ENCODE assay signal across 18 mouse cellular contexts in the genomic region with DNA sequence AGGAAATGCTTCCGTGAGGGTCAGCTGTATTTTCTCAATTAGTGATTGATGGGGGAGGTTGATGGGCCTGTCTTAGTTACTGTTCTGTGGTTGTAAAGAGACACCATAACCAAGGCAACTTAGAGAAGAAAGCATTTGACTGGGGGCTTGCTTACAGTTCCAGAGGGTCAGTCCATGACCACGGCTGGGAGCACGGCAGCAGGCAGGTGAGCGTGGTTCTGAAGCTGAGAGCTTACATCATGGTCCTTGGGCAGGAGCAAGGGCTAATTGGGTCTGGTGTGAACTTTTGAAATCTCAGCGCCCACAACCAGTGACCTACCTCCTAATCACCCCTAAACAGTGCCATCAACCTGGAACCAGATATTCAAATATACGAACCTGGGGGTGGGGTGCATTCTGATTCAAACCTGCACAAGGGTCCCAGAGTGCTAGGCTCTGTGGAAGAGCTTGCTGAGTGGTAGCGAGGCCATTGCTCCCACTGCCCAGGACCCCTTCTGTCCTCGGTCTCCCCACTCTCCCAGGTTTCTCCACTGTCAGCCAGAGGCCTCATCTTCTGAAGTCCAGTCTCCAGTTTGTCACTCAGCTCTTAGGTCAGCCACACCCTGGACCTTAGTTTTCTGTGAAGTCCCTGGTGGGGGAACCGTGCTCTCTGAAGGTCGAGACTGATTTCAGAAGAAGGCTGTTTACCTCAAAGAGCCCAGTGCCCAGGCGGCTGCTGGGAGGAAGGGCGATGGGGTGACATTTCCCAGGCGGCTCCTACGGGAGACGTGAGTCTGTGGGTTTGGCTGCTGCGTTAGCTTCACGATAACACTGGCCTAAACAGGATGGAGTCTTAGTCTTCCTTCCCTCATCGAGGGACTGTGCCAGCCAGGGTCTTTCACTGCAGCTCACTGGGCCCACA. TPM values are rescaled to one million over a fixed set of nuclear protein-coding genes. Genes with fewer than 3 reads are reported as not detected.
DNase-seq lines count a peak whose midpoint lies in the region; ATAC-seq and TF ChIP-seq lines count a peak whose summit lies in the region.
"Had no signal": no experiment of that assay in that cellular context is flagged by ENCODE, and none has a peak within 500 bp of the region (broad histone marks: within the 10 kb centered on the region; RNA-seq: fewer than 3 reads in every experiment).

No protein-coding gene starts in this region.

- TF ChIP-seq CTCF in kidney, adult 2 months (conservative IDR thresholded peaks at IDR 0.05; ENCODE audit: insufficient read depth, insufficient read length, low read depth, low read length) = no peak
- TF ChIP-seq CTCF in testis, adult 2 months (IDR thresholded peaks at IDR 0.05; ENCODE audit: control insufficient read depth, insufficient read depth, insufficient replicate concordance, low read depth, low read length) = no peak
- TF ChIP-seq CTCF in liver, embryonic 14.5 days (IDR thresholded peaks at IDR 0.05; ENCODE audit: low read depth) = no peak

- no peak for DNase-seq in kidney, adult 2 months
- DNase-seq in kidney, postnatal 4 days = no peak
- DNase-seq in testis, postnatal 14 days (ENCODE audit: low spot score) = no peak
- no peak for DNase-seq in liver, embryonic 14.5 days (ENCODE audit: low read depth in 3 of 3, low spot score in 3 of 3)
- DNase-seq in hindbrain, embryonic 14.5 days (ENCODE audit: low spot score) = no peak
- no peak for DNase-seq in embryo, embryonic 10.5 days (ENCODE audit: low spot score)
- DNase-seq: adrenal gland, postnatal 14 days; cerebellum, adult 11-12 months; embryo, embryonic 11 days; layer of hippocampus, adult 9-11 months; retina, postnatal 1 day; thymus, postnatal 4 days had no signal

- peak overlapping the region; percentile 83 for H3K27ac ChIP-seq in kidney, adult 2 months (ENCODE audit: insufficient read depth, low read depth, low read length)
- H3K27ac ChIP-seq in testis, adult 2 months (ENCODE audit: control insufficient read depth, insufficient read depth, low read depth, low read length) = peak overlapping the region; percentile 36
- H3K27ac ChIP-seq in liver, embryonic 14.5 days = no peak overlapping the region
- H3K27ac ChIP-seq in hindbrain, embryonic 14.5 days = no peak overlapping the region
- H3K27ac ChIP-seq: midbrain, embryonic 15.5 days; neural tube, embryonic 13.5 days had no signal

- no peak overlapping the region for H3K9ac ChIP-seq in liver, embryonic 14.5 days (replicated peaks)
- H3K9ac ChIP-seq in hindbrain, embryonic 14.5 days = no peak overlapping the region
- H3K9ac ChIP-seq: midbrain, embryonic 15.5 days; neural tube, embryonic 13.5 days had no signal

- peaks cover 9% of the 10 kb centered on the region for H3K4me1 ChIP-seq in kidney, adult 2 months (ENCODE audit: control insufficient read depth, insufficient read depth, low read length)
- peaks cover 5% of the 10 kb centered on the region for H3K4me1 ChIP-seq in testis, adult 2 months (ENCODE audit: control insufficient read depth, insufficient read depth, low read length)
- peaks cover 0 to 24% of the 10 kb centered on the region in 2 experiments; a peak in 2 of 4 replicates for H3K4me1 ChIP-seq in liver, embryonic 14.5 days (replicated peaks; ENCODE audit: control insufficient read depth in 2 of 2, insufficient read depth in 2 of 2, low read length in 1 of 2)
- H3K4me1 ChIP-seq in hindbrain, embryonic 14.5 days (replicated peaks; ENCODE audit: control insufficient read depth, insufficient read depth, low read length) = no peaks in the 10 kb centered on the region

- TF ChIP-seq POLR2A in kidney, adult 2 months (IDR thresholded peaks at IDR 0.05; ENCODE audit: low read depth, low read length) = no peak
- no peak for TF ChIP-seq POLR2A in testis, adult 2 months (IDR thresholded peaks at IDR 0.05; ENCODE audit: control insufficient read depth, low read depth, low read length)

- H3K36me3 ChIP-seq in kidney, adult 2 months (ENCODE audit: control insufficient read depth, insufficient read depth, low read length) = no peaks in the 10 kb centered on the region
- no peaks in the 10 kb centered on the region for H3K36me3 ChIP-seq in testis, adult 2 months (ENCODE audit: control insufficient read depth, insufficient read depth, low read length)
- H3K36me3 ChIP-seq in liver, embryonic 14.5 days (replicated peaks; ENCODE audit: control insufficient read depth, insufficient read depth, low read depth) = no peaks in the 10 kb centered on the region
- no peaks in the 10 kb centered on the region for H3K36me3 ChIP-seq in hindbrain, embryonic 14.5 days (replicated peaks; ENCODE audit: control insufficient read depth, insufficient read depth)
- H3K36me3 ChIP-seq: midbrain, embryonic 15.5 days; neural tube, embryonic 13.5 days had no signal

- WGBS in kidney, adult 2 months = 76% methylated on average over 18 of the region's 18 CpGs
- WGBS in liver, embryonic 14.5 days (ENCODE audit: insufficient replicate concordance) = 21% methylated on average over 18 of the region's 18 CpGs
- 79% methylated on average over 18 of the region's 18 CpGs for WGBS in hindbrain, embryonic 14.5 days

- H3K27me3 ChIP-seq in kidney, adult 2 months (replicated peaks; ENCODE audit: control insufficient read depth, insufficient read depth, low read length) = no peaks in the 10 kb centered on the region
- no peaks in the 10 kb centered on the region for H3K27me3 ChIP-seq in testis, adult 2 months (ENCODE audit: control insufficient read depth, insufficient read depth, low read length)
- no peaks in the 10 kb centered on the region for H3K27me3 ChIP-seq in liver, embryonic 14.5 days (ENCODE audit: control insufficient read depth, insufficient read depth, low read length)
- H3K27me3 ChIP-seq in hindbrain, embryonic 14.5 days (ENCODE audit: control insufficient read depth, insufficient read depth, low read length) = no peaks in the 10 kb centered on the region; the same call in 1 of the 2 replicates
- H3K27me3 ChIP-seq: midbrain, embryonic 15.5 days had no signal

- no peak for ATAC-seq in liver, embryonic 14.5 days (ENCODE audit: insufficient read depth)
- no peak for ATAC-seq in hindbrain, embryonic 14.5 days (ENCODE audit: low FRiP score)
- ATAC-seq: intestine, embryonic 16.5 days; midbrain, embryonic 15.5 days had no signal

- no peak for TF ChIP-seq EP300 in liver, embryonic 14.5 days (IDR thresholded peaks at IDR 0.05; ENCODE audit: low read depth)

- no peak overlapping the region; the same call in 1 of the 2 replicates for H3K4me2 ChIP-seq in liver, embryonic 14.5 days (ENCODE audit: low read depth)
- no peak overlapping the region for H3K4me2 ChIP-seq in hindbrain, embryonic 14.5 days (replicated peaks)
- H3K4me2 ChIP-seq: midbrain, embryonic 15.5 days had no signal

- no peaks in the 10 kb centered on the region for H3K9me3 ChIP-seq in liver, embryonic 14.5 days (ENCODE audit: control insufficient read depth, low read length)
- no peaks in the 10 kb centered on the region for H3K9me3 ChIP-seq in hindbrain, embryonic 14.5 days (ENCODE audit: control insufficient read depth, low read length)
- H3K9me3 ChIP-seq: midbrain, embryonic 15.5 days; neural tube, embryonic 13.5 days had no signal

- H3K4me3 ChIP-seq in kidney, adult 2 months (ENCODE audit: insufficient read depth, low read depth, low read length) = peak overlapping the region; percentile 30; the same call in 1 of the 2 replicates
- no peak overlapping the region for H3K4me3 ChIP-seq in testis, adult 2 months (ENCODE audit: control insufficient read depth, low read depth, low read length)
- H3K4me3 ChIP-seq in liver, embryonic 14.5 days (ENCODE audit: insufficient read depth in 1 of 2, low read depth in 2 of 2, low read length in 2 of 2) = peak overlapping the region; percentile 1 to 35; a peak in 3 of 4 replicates
- no peak overlapping the region for H3K4me3 ChIP-seq in hindbrain, embryonic 14.5 days (replicated peaks; ENCODE audit: low read length)
- H3K4me3 ChIP-seq: erythroblast, embryonic 14.5 days; midbrain, embryonic 15.5 days; neural tube, embryonic 13.5 days had no signal

RNA-seq across cellular contexts. Expression of a gene that starts 24.2 kb away (rescaled TPM):
- polyA plus RNA-seq in kidney, adult 2 months (2012; rRNA removed) = 0.13 and 0.37 TPM in 2 replicates
- polyA plus RNA-seq in testis, adult 2 months (2012; rRNA removed) = 8.5 and 10.4 TPM in 2 replicates
- 0.10 and 0.11 TPM in 2 replicates for polyA plus RNA-seq in liver, embryonic 14.5 days (2012; rRNA removed)
- 0.18 and 0.35 TPM in 2 replicates for polyA plus RNA-seq in liver, embryonic 14.5 days (2014; fragmentation: Nextera tagmentation; extraction: Ambion mirVana)
- 0.23 and 0.37 TPM in 2 replicates for polyA plus RNA-seq in hindbrain, embryonic 14.5 days (2014; fragmentation: Nextera tagmentation; extraction: Ambion mirVana)
- polyA plus RNA-seq: erythroblast, embryonic 14.5 days had no signal

RNA-seq across cellular contexts. Expression of a gene that starts 33.1 kb away (rescaled TPM):
- polyA plus RNA-seq in kidney, adult 2 months (2012; rRNA removed) = 46.1 and 48.7 TPM in 2 replicates
- 16.4 and 17.5 TPM in 2 replicates for polyA plus RNA-seq in testis, adult 2 months (2012; rRNA removed)
- polyA plus RNA-seq in liver, embryonic 14.5 days (2012; rRNA removed) = 13.1 and 17.2 TPM in 2 replicates
- 21.3 and 23.7 TPM in 2 replicates for polyA plus RNA-seq in liver, embryonic 14.5 days (2014; fragmentation: Nextera tagmentation; extraction: Ambion mirVana)
- polyA plus RNA-seq in hindbrain, embryonic 14.5 days (2014; fragmentation: Nextera tagmentation; extraction: Ambion mirVana) = 65.4 and 66.3 TPM in 2 replicates

RNA-seq across cellular contexts. Expression of a gene that starts 52.8 kb away (rescaled TPM):
- 14.2 and 14.7 TPM in 2 replicates for polyA plus RNA-seq in kidney, adult 2 months (2012; rRNA removed)
- 0.32 and 0.42 TPM in 2 replicates for polyA plus RNA-seq in testis, adult 2 months (2012; rRNA removed)
- polyA plus RNA-seq in liver, embryonic 14.5 days (2012; rRNA removed) = 0.15 and 0.19 TPM in 2 replicates
- 0.27 TPM in 2 replicates for polyA plus RNA-seq in liver, embryonic 14.5 days (2014; fragmentation: Nextera tagmentation; extraction: Ambion mirVana)
- polyA plus RNA-seq in hindbrain, embryonic 14.5 days (2014; fragmentation: Nextera tagmentation; extraction: Ambion mirVana) = 0.11 TPM in 1 of 2 replicates, not detected in the other
- polyA plus RNA-seq: erythroblast, embryonic 14.5 days; limb, embryonic 11.5 days had no signal

Comparison
In these comparisons a context has a peak if more than half of its experiments do, and no peak if none do; other contexts are left out.
1. H3K27ac ChIP-seq: peak in kidney, adult 2 months (single experiment) and testis, adult 2 months (single experiment); none in liver, embryonic 14.5 days (single experiment) and hindbrain, embryonic 14.5 days (single experiment).
2. H3K4me3 ChIP-seq: peak in kidney, adult 2 months (single experiment) and liver, embryonic 14.5 days (2 of 2); none in testis, adult 2 months (single experiment) and hindbrain, embryonic 14.5 days (single experiment).
3. RNA of a gene that starts 52.8 kb away (polyA plus RNA-seq): 14.2 to 14.7 TPM in kidney, adult 2 months; 0.32 to 0.42 TPM in testis, adult 2 months, 0.15 to 0.27 TPM in liver, embryonic 14.5 days and 0.11 TPM in hindbrain, embryonic 14.5 days; every median in the first group is over 10 times any median in the second.